Mouse (Mus musculus): ENCODE results near the gene Neurl4. TPM values are rescaled to one million over a fixed set of nuclear protein-coding genes. Genes with fewer than 3 reads are reported as not detected.
"Not testable (repeated sequence)": the region's sequence is repeated elsewhere in the genome, so short reads cannot be mapped to it uniquely, and the experiment has no call there.

Neurl4 gene
- total RNA-seq, 2 experiments from 2014 or later, result 42.1 to 48.0 TPM

- DNase-seq, result no peak
Measured at GRCm38 (mm10) chr11:69953267-69953915, 52.5 kb downstream of the Neurl4 start.

GRCm38 (mm10) chr11:69955618-69956017 is 54.7 kb downstream of the Neurl4 start:
- not testable (repeated sequence) for DNase-seq

DNA sequence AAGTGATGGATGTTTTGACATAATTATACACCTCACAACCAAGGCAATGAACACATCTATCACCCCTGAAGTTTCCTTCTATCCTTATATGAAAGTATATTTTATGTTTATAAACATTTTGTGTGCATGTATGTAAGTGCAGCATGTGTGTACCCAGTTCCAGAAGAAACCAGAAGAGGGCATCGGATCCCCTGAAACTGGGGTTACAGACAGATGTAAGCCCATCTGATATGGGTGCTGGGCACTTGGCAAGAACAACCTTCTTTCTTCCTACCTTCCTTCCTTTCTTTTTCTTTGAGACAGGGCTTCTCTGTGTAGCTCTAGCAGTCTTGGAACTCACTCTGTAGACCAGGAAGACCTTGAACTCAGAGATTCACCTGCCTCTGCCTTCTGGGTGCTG is 55.3 kb downstream of the Neurl4 start:
- no peak for DNase-seq

DNA sequence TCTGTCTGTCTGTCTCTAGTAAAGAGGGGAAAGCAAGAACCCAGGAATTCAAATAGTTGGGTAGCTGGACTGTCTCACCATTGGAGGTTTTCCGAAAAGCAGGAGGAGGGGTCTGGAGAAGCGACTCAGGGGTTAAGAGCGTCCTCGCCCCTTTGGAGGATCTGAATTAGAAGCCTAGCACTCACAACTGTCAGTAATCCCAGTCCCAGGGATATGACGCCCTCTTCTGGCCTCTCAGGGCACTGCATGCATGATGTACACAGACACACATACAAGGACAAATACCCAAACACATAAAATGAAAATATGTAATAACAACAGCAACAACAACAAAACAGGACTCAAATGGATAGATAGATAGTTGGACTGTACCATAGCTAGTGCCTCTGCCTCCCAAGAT is 59.7 kb downstream of the Neurl4 start:
- no peak for DNase-seq

DNA sequence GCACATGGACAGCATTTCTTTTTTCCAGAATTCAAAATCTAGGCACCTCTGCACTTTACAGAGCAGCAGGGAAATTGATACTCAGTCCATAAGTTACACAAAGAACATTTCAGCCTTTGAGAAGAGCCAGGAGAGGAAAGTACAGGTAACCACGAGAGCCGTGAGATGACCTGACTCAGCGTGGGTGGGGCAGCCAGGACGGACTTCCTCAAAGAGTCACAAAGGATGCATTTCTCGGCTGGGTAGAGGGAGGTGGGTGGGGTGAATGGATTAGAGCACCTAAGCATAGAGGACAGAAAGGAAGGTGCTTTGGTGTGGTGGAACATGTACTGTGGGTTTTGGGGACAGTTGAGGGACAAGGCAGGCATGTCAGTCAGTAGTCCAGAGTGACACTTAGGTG is 61.0 kb downstream of the Neurl4 start:
- DNase-seq, result no peak

Small RNAs within 50 kb of the gene (microRNA-seq; reads per million reads assigned to microRNA genes)
- gene Mir6924, result 0 reads per million in 2 experiments

Other genes starting within 250 kb of the Neurl4 start
- gene Sox15, start 245.8 kb upstream of the Neurl4 start, total RNA-seq (2021), result not detected
- gene Mpdu1, start 238.4 kb upstream of the Neurl4 start, total RNA-seq (2021), result 10 to 100 TPM; 12.3 to 15.6 TPM
- gene Cd68, start 234.9 kb upstream of the Neurl4 start, total RNA-seq (2021), result 10 to 100 TPM in 1 of 2 experiments, 1 to 10 TPM in 1; 7.3 to 10.5 TPM
- 100 to 1,000 TPM; 185 to 188 TPM for gene Eif4a1, start 228.6 kb upstream of the Neurl4 start, total RNA-seq (2021)
- gene Senp3, start 219.0 kb upstream of the Neurl4 start, total RNA-seq (2021), result 10 to 100 TPM; 27.3 to 35.1 TPM
- gene Tnfsf13, start 215.3 kb upstream of the Neurl4 start, total RNA-seq (2021), result 1 to 10 TPM; 1.5 to 1.7 TPM
- 10 to 100 TPM; 16.9 to 17.1 TPM for gene Tnfsf12, start 205.2 kb upstream of the Neurl4 start, total RNA-seq (2021)
- 1 to 10 TPM; 2.5 to 4.1 TPM for gene Tnfsfm13, start 205.0 kb upstream of the Neurl4 start, total RNA-seq (2021)
- gene Polr2a, start 142.4 kb upstream of the Neurl4 start, total RNA-seq (2021), result 10 to 100 TPM; 27.4 to 33.4 TPM
- gene Slc35g3, start 139.1 kb upstream of the Neurl4 start, total RNA-seq (2021), result not detected
- gene Zbtb4, start 135.2 kb upstream of the Neurl4 start, total RNA-seq (2021), result 10 to 100 TPM; 41.7 to 44.7 TPM
- gene Chrnb1, start 105.1 kb upstream of the Neurl4 start, total RNA-seq (2021), result 1 to 10 TPM; 2.0 to 4.6 TPM
- gene Fgf11, start 99.2 kb upstream of the Neurl4 start, total RNA-seq (2021), result 1 to 10 TPM; 2.6 to 3.0 TPM
- under 1 TPM; 0.17 to 0.49 TPM for gene Tmem102, start 95.4 kb upstream of the Neurl4 start, total RNA-seq (2021)
- gene Gm39566, start 85.8 kb upstream of the Neurl4 start, total RNA-seq (2021), result not detected
- gene Spem2, start 82.6 kb upstream of the Neurl4 start, total RNA-seq (2021), result not detected
- not detected for gene Spem1, start 78.9 kb upstream of the Neurl4 start, total RNA-seq (2021)
- gene Nlgn2, start 63.3 kb upstream of the Neurl4 start, total RNA-seq (2021), result 1 to 10 TPM; 3.3 to 3.9 TPM
- 100 to 1,000 TPM; 232 to 246 TPM for gene Tmem256, start 62.6 kb upstream of the Neurl4 start, total RNA-seq (2021)
- gene Plscr3, start 54.7 kb upstream of the Neurl4 start, total RNA-seq (2021), result 10 to 100 TPM; 19.6 to 21.4 TPM
- gene Tnk1, start 42.3 kb upstream of the Neurl4 start, total RNA-seq (2021), result not detected
- gene Tmem95, start 23.1 kb upstream of the Neurl4 start, total RNA-seq (2021), result not detected
- 1 to 10 TPM; 2.0 to 2.5 TPM for gene Kctd11, start 19.7 kb upstream of the Neurl4 start, total RNA-seq (2021)
- gene Acap1, start 5.5 kb upstream of the Neurl4 start, total RNA-seq (2021), result 1 to 10 TPM in 1 of 2 experiments, under 1 TPM in 1; 0.72 to 4.4 TPM
- under 1 TPM in 1 of 2 experiments, not detected in 1; 0.41 TPM for gene 2810408A11Rik, start 85 bp upstream of the Neurl4 start, total RNA-seq (2021)
- gene Gps2, start 12.8 kb downstream of the Neurl4 start, total RNA-seq (2021), result 10 to 100 TPM; 26.2 to 27.5 TPM
- 100 to 1,000 TPM; 415 to 425 TPM for gene Eif5a, start 20.9 kb downstream of the Neurl4 start, total RNA-seq (2021)
- gene Ybx2, start 34.7 kb downstream of the Neurl4 start, total RNA-seq (2021), result 10 to 100 TPM; 14.6 to 23.1 TPM
- 100 to 1,000 TPM; 402 to 439 TPM for gene Slc2a4, start 47.1 kb downstream of the Neurl4 start, total RNA-seq (2021)
- gene Cldn7, start 63.7 kb downstream of the Neurl4 start, total RNA-seq (2021), result 1 to 10 TPM in 1 of 2 experiments, not detected in 1; 1.3 TPM
- 100 to 1,000 TPM; 130 to 144 TPM for gene Ctdnep1, start 80.1 kb downstream of the Neurl4 start, total RNA-seq (2021)
- 10 to 100 TPM; 46.2 to 53.1 TPM for gene Elp5, start 81.4 kb downstream of the Neurl4 start, total RNA-seq (2021)
- 100 to 1,000 TPM; 285 to 320 TPM for gene Gabarap, start 90.1 kb downstream of the Neurl4 start, total RNA-seq (2021)
- 10 to 100 TPM; 18.4 to 19.7 TPM for gene Phf23, start 94.7 kb downstream of the Neurl4 start, total RNA-seq (2021)
- 1 to 10 TPM; 3.4 to 4.8 TPM for gene Dvl2, start 99.5 kb downstream of the Neurl4 start, total RNA-seq (2021)
- 1,000 to 10,000 TPM; 1,326 to 1,372 TPM for gene Acadvl, start 114.3 kb downstream of the Neurl4 start, total RNA-seq (2021)
- 1 to 10 TPM; 5.9 to 6.8 TPM for gene Dlg4, start 115.9 kb downstream of the Neurl4 start, total RNA-seq (2021)
- not detected for gene Asgr1, start 153.0 kb downstream of the Neurl4 start, total RNA-seq (2021)
- under 1 TPM in 1 of 2 experiments, not detected in 1; 0.21 TPM for gene Asgr2, start 191.6 kb downstream of the Neurl4 start, total RNA-seq (2021)
- gene Mgl2, start 229.3 kb downstream of the Neurl4 start, total RNA-seq (2021), result 1 to 10 TPM; 3.5 to 5.1 TPM